Mouse (Mus musculus): ENCODE measurements around the gene Olfr417. TPM values are rescaled to one million over a fixed set of nuclear protein-coding genes. Genes with fewer than 3 reads are reported as not detected.

Gene Olfr417
- polyA plus RNA-seq, 2 experiments, result 0.01 TPM; not detected in 1

DNA sequence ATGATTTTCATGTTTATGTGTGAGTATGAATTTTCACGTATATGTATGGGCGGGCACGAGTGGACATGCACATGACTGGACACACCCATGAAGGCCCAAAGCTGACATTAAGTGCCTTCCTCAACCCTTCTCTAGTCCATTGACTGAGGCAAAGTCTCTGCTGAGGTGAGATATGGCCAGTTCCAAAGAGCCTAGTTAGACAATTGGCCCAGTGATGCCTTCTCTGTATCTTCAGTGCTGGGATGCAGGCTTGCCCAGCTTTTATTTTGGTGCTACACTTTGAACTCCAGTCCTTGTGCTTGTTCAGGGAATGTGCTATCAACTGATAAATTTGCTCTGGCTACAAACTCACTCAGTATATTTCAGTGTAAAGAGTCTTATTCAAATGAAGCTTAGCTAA lies 8.9 kb downstream of the Olfr417 start:
- H3K4me1 ChIP-seq (replicated peaks; ENCODE audit: control insufficient read depth in 2 of 2, insufficient read depth in 2 of 2, low read length in 1 of 2), result no peaks in the 10 kb centered on the region; a peak in 1 of 4 replicates
- H3K4me3 ChIP-seq (ENCODE audit: insufficient read depth in 1 of 2, low read depth in 2 of 2, low read length in 2 of 2), result no peak overlapping the region
- no peak overlapping the region for H3K4me2 ChIP-seq (ENCODE audit: low read depth)
- ATAC-seq (ENCODE audit: insufficient read depth) (no peak), DNase-seq (ENCODE audit: low read depth in 3 of 3, low spot score in 3 of 3) (no peak)
- H3K9me3 ChIP-seq (ENCODE audit: control insufficient read depth, low read length), result no peaks in the 10 kb centered on the region
- no peaks in the 10 kb centered on the region for H3K36me3 ChIP-seq (replicated peaks; ENCODE audit: control insufficient read depth, insufficient read depth, low read depth)
- H3K27ac ChIP-seq, result no peak overlapping the region
- H3K9ac ChIP-seq (replicated peaks), result no peak overlapping the region
- no peaks in the 10 kb centered on the region for H3K27me3 ChIP-seq (ENCODE audit: control insufficient read depth, insufficient read depth, low read length)
- TF ChIP-seq CTCF (IDR thresholded peaks at IDR 0.05; ENCODE audit: low read depth) (no peak), EP300 (IDR thresholded peaks at IDR 0.05; ENCODE audit: low read depth) (no peak)
- 70% methylated on average over 3 of the region's 3 CpGs for WGBS (ENCODE audit: insufficient replicate concordance)

GRCm38 (mm10) chr1:174390746-174391145 lies 25.8 kb downstream of the Olfr417 start, which contains the start of gene Olfr248:
Gene Olfr248, plus strand, starts transcription at chr1:174391046.
- H3K9me3 ChIP-seq (ENCODE audit: control insufficient read depth, low read length), result no peaks in the 10 kb centered on the region
- no peak for ATAC-seq (ENCODE audit: insufficient read depth)
- no peak for TF ChIP-seq CTCF (IDR thresholded peaks at IDR 0.05; ENCODE audit: low read depth)
- no peak for TF ChIP-seq EP300 (IDR thresholded peaks at IDR 0.05; ENCODE audit: low read depth)
- no peak within 1 kb of the TSS for H3K27ac ChIP-seq
- 77% methylated on average over 2 of the region's 2 CpGs for WGBS (ENCODE audit: insufficient replicate concordance)
- no peak within 1 kb of the TSS for H3K4me2 ChIP-seq (ENCODE audit: low read depth)
- DNase-seq (ENCODE audit: low read depth in 3 of 3, low spot score in 3 of 3), result no peak
- H3K4me1 ChIP-seq (replicated peaks; ENCODE audit: control insufficient read depth in 2 of 2, insufficient read depth in 2 of 2, low read length in 1 of 2), result no peaks in the 10 kb centered on the region
- no peak within 1 kb of the TSS for H3K9ac ChIP-seq (replicated peaks)
- H3K27me3 ChIP-seq (ENCODE audit: control insufficient read depth, insufficient read depth, low read length), result no peaks in the 10 kb centered on the region
- H3K4me3 ChIP-seq (ENCODE audit: insufficient read depth in 1 of 2, low read depth in 2 of 2, low read length in 2 of 2), result no peak within 1 kb of the TSS
- no peaks in the 10 kb centered on the region for H3K36me3 ChIP-seq (replicated peaks; ENCODE audit: control insufficient read depth, insufficient read depth, low read depth)

GRCm38 (mm10) chr1:174422959-174423358 lies 58.0 kb downstream of the Olfr417 start:
- DNase-seq (ENCODE audit: low read depth in 3 of 3, low spot score in 3 of 3), result no peak
- H3K4me1 ChIP-seq (replicated peaks; ENCODE audit: control insufficient read depth in 2 of 2, insufficient read depth in 2 of 2, low read length in 1 of 2), result peaks cover 9 to 15% of the 10 kb centered on the region in 2 experiments
- H3K9ac ChIP-seq (replicated peaks), result no peak overlapping the region
- no peaks in the 10 kb centered on the region for H3K9me3 ChIP-seq (ENCODE audit: control insufficient read depth, low read length)
- H3K4me3 ChIP-seq (ENCODE audit: insufficient read depth in 1 of 2, low read depth in 2 of 2, low read length in 2 of 2), result no peak overlapping the region
- H3K27ac ChIP-seq, result no peak overlapping the region
- TF ChIP-seq CTCF (IDR thresholded peaks at IDR 0.05; ENCODE audit: low read depth) (no peak), EP300 (IDR thresholded peaks at IDR 0.05; ENCODE audit: low read depth) (peak; percentile 38; the same call in 1 of the 2 replicates)
- 19% methylated on average over 4 of the region's 4 CpGs for WGBS (ENCODE audit: insufficient replicate concordance)
- peak; percentile 25; the same call in 1 of the 2 replicates for ATAC-seq (ENCODE audit: insufficient read depth)
- no peaks in the 10 kb centered on the region for H3K36me3 ChIP-seq (replicated peaks; ENCODE audit: control insufficient read depth, insufficient read depth, low read depth)
- no peaks in the 10 kb centered on the region for H3K27me3 ChIP-seq (ENCODE audit: control insufficient read depth, insufficient read depth, low read length)
- H3K4me2 ChIP-seq (ENCODE audit: low read depth), result no peak overlapping the region

GRCm38 (mm10) chr1:174423764-174424163 lies 58.8 kb downstream of the Olfr417 start, which contains the start of gene Olfr414:
Gene Olfr414, plus strand, starts transcription at chr1:174424064.
- WGBS (ENCODE audit: insufficient replicate concordance), result 32% methylated on average over 1 of the region's 1 CpGs
- TF ChIP-seq CTCF (IDR thresholded peaks at IDR 0.05; ENCODE audit: low read depth), result no peak
- no peak for TF ChIP-seq EP300 (IDR thresholded peaks at IDR 0.05; ENCODE audit: low read depth)
- Histone ChIP-seq H3K9ac (replicated peaks) (no peak within 1 kb of the TSS), H3K4me3 (ENCODE audit: insufficient read depth in 1 of 2, low read depth in 2 of 2, low read length in 2 of 2) (no peak within 1 kb of the TSS), H3K27ac (no peak within 1 kb of the TSS), H3K27me3 (ENCODE audit: control insufficient read depth, insufficient read depth, low read length) (no peaks in the 10 kb centered on the region), H3K9me3 (ENCODE audit: control insufficient read depth, low read length) (no peaks in the 10 kb centered on the region), H3K4me1 (replicated peaks; ENCODE audit: control insufficient read depth in 2 of 2, insufficient read depth in 2 of 2, low read length in 1 of 2) (peaks cover 14 to 16% of the 10 kb centered on the region in 2 experiments), H3K36me3 (replicated peaks; ENCODE audit: control insufficient read depth, insufficient read depth, low read depth) (no peaks in the 10 kb centered on the region), H3K4me2 (ENCODE audit: low read depth) (no peak within 1 kb of the TSS)
- ATAC-seq (ENCODE audit: insufficient read depth) (no peak), DNase-seq (ENCODE audit: low read depth in 3 of 3, low spot score in 3 of 3) (no peak)

Other genes with a start within 250 kb of the Olfr417 start
- gene Olfr231, start 244.0 kb upstream of the Olfr417 start, polyA plus RNA-seq (2012; rRNA removed), result not detected in 2 replicates
- gene Olfr231, start 244.0 kb upstream of the Olfr417 start, polyA plus RNA-seq (2014; fragmentation: Nextera tagmentation; extraction: Ambion mirVana), result not detected in 2 replicates
- not detected in 2 replicates for gene Olfr424, start 233.6 kb upstream of the Olfr417 start, polyA plus RNA-seq (2012; rRNA removed)
- gene Olfr424, start 233.6 kb upstream of the Olfr417 start, polyA plus RNA-seq (2014; fragmentation: Nextera tagmentation; extraction: Ambion mirVana), result not detected in 2 replicates
- gene Olfr420, start 209.5 kb upstream of the Olfr417 start, polyA plus RNA-seq (2012; rRNA removed), result not detected in 2 replicates
- 0.30 and 1.1 TPM in 2 replicates for gene Olfr420, start 209.5 kb upstream of the Olfr417 start, polyA plus RNA-seq (2014; fragmentation: Nextera tagmentation; extraction: Ambion mirVana)
- 23.1 and 38.7 TPM in 2 replicates for gene Spta1, start 192.3 kb upstream of the Olfr417 start, polyA plus RNA-seq (2012; rRNA removed)
- 45.0 and 49.1 TPM in 2 replicates for gene Spta1, start 192.3 kb upstream of the Olfr417 start, polyA plus RNA-seq (2014; fragmentation: Nextera tagmentation; extraction: Ambion mirVana)
- gene Olfr419, start 113.1 kb upstream of the Olfr417 start, polyA plus RNA-seq (2012; rRNA removed), result not detected in 2 replicates
- gene Olfr419, start 113.1 kb upstream of the Olfr417 start, polyA plus RNA-seq (2014; fragmentation: Nextera tagmentation; extraction: Ambion mirVana), result 0.16 and 0.27 TPM in 2 replicates
- not detected in 2 replicates for gene Mptx1, start 34.6 kb upstream of the Olfr417 start, polyA plus RNA-seq (2012; rRNA removed)
- not detected in 2 replicates for gene Mptx1, start 34.6 kb upstream of the Olfr417 start, polyA plus RNA-seq (2014; fragmentation: Nextera tagmentation; extraction: Ambion mirVana)
- 0.03 TPM in 1 of 2 replicates, not detected in the other for gene Olfr248, start 25.9 kb downstream of the Olfr417 start, polyA plus RNA-seq (2012; rRNA removed)
- gene Olfr248, start 25.9 kb downstream of the Olfr417 start, polyA plus RNA-seq (2014; fragmentation: Nextera tagmentation; extraction: Ambion mirVana), result not detected in 2 replicates
- gene Olfr414, start 58.9 kb downstream of the Olfr417 start, polyA plus RNA-seq (2012; rRNA removed), result 0.06 and 0.08 TPM in 2 replicates
- not detected in 2 replicates for gene Olfr414, start 58.9 kb downstream of the Olfr417 start, polyA plus RNA-seq (2014; fragmentation: Nextera tagmentation; extraction: Ambion mirVana)
- not detected in 2 replicates for gene Olfr220, start 77.0 kb downstream of the Olfr417 start, polyA plus RNA-seq (2012; rRNA removed)
- not detected in 2 replicates for gene Olfr220, start 77.0 kb downstream of the Olfr417 start, polyA plus RNA-seq (2014; fragmentation: Nextera tagmentation; extraction: Ambion mirVana)
- gene Fmn2, start 136.7 kb downstream of the Olfr417 start, polyA plus RNA-seq (2012; rRNA removed), result 0.03 and 0.17 TPM in 2 replicates
- not detected in 2 replicates for gene Fmn2, start 136.7 kb downstream of the Olfr417 start, polyA plus RNA-seq (2014; fragmentation: Nextera tagmentation; extraction: Ambion mirVana)